Mouse (Mus musculus) right cerebral cortex, postnatal 14 days (tissue): ENCODE data around the gene Nup50.
"Not testable (repeated sequence)": the region's sequence is repeated elsewhere in the genome, so short reads cannot be mapped to it uniquely, and the experiment has no call there.

Experiments used
- DNase-seq: peaks from one replicate; pipeline ENCODE4 v3.0.0; 2022

Nup50 gene

GRCm38 (mm10) chr15:84922884-84923507, at the start of gene Nup50:
Gene Nup50, plus strand, starts transcription at chr15:84923411.
- peak; percentile 100 for DNase-seq

- DNase-seq: peak; percentile 35
These were observed 49.3 kb upstream of the Nup50 start for GRCm38 (mm10) chr15:84873867-84874266.

- DNase-seq: peak; percentile 27
These were observed 46.0 kb upstream of the Nup50 start for GRCm38 (mm10) chr15:84877029-84877815.

GRCm38 (mm10) chr15:84888066-84888465, 35.1 kb upstream of the Nup50 start:
- peak; percentile 21 for DNase-seq

GRCm38 (mm10) chr15:84891246-84891645, 32.0 kb upstream of the Nup50 start:
- no peak for DNase-seq

GRCm38 (mm10) chr15:84891658-84892057, 31.6 kb upstream of the Nup50 start:
- peak; percentile 63 for DNase-seq

GRCm38 (mm10) chr15:84896216-84896615, 27.0 kb upstream of the Nup50 start:
- not testable (repeated sequence) for DNase-seq

GRCm38 (mm10) chr15:84896664-84897063, 26.5 kb upstream of the Nup50 start:
- no peak for DNase-seq

GRCm38 (mm10) chr15:84898077-84898476, 25.1 kb upstream of the Nup50 start:
- DNase-seq: no peak

GRCm38 (mm10) chr15:84903843-84904385, 19.3 kb upstream of the Nup50 start:
- DNase-seq: no peak

- DNase-seq: no peak
These were observed 10.0 kb upstream of the Nup50 start for GRCm38 (mm10) chr15:84913201-84913600.

- no peak for DNase-seq
These were observed 3.3 kb upstream of the Nup50 start, which contains the start of gene Gm29666 for GRCm38 (mm10) chr15:84919938-84920337. Gene Gm29666, minus strand, starts transcription at chr15:84920038.

- DNase-seq: no peak
These were observed 434 bp downstream of the Nup50 start for GRCm38 (mm10) chr15:84923508-84924181.

GRCm38 (mm10) chr15:84924781-84925315, 1.6 kb downstream of the Nup50 start:
- no peak for DNase-seq

GRCm38 (mm10) chr15:84925495-84926018, 2.3 kb downstream of the Nup50 start:
- no peak for DNase-seq

GRCm38 (mm10) chr15:84932351-84932750, 9.1 kb downstream of the Nup50 start:
- DNase-seq: no peak

- no peak for DNase-seq
These were observed 11.7 kb downstream of the Nup50 start for GRCm38 (mm10) chr15:84934901-84935300.

GRCm38 (mm10) chr15:84940102-84940501, 16.9 kb downstream of the Nup50 start:
- DNase-seq: no peak

- no peak for DNase-seq
These were observed 19.6 kb downstream of the Nup50 start for GRCm38 (mm10) chr15:84942647-84943285.

- DNase-seq: no peak
These were observed 21.1 kb downstream of the Nup50 start for GRCm38 (mm10) chr15:84944319-84944718.

- no peak for DNase-seq
These were observed 25.8 kb downstream of the Nup50 start for GRCm38 (mm10) chr15:84948990-84949389.

GRCm38 (mm10) chr15:84950053-84950452, 26.8 kb downstream of the Nup50 start:
- peak; percentile 49 for DNase-seq
